Mouse (Mus musculus) small intestine, adult 2 months (tissue): ENCODE results near the gene Tmprss13. TPM values are rescaled to one million over a fixed set of nuclear protein-coding genes. Genes with fewer than 3 reads are reported as not detected.

Source experiments
- H3K27ac ChIP-seq: fragments of 200-500 bp; 2 replicates; pipeline ENCODE4 v1.5.1; 2012; ENCODE audit warnings: low read depth, low read length, control low read depth, inconsistent platforms; ENCODE audit not compliant: insufficient read depth
- H3K27me3 ChIP-seq: fragments of 200-500 bp; 2 replicates; pipeline ENCODE4 v1.6.1; 2012; ENCODE audit warnings: mild to moderate bottlenecking, moderate library complexity, low read length, inconsistent platforms; ENCODE audit not compliant: control insufficient read depth, insufficient read depth
- H3K36me3 ChIP-seq: fragments of 200-500 bp; 2 replicates; pipeline ENCODE4 v1.6.1; 2012; ENCODE audit warnings: mild to moderate bottlenecking, low read length, control low read depth, inconsistent platforms; ENCODE audit not compliant: control insufficient read depth, insufficient read depth
- H3K4me1 ChIP-seq: fragments of 200-500 bp; 2 replicates; pipeline ENCODE4 v1.6.1; 2012; ENCODE audit warnings: low read length, inconsistent platforms, mixed read lengths; ENCODE audit not compliant: control insufficient read depth, insufficient read depth, insufficient read length
- H3K4me3 ChIP-seq: fragments of 200-500 bp; 2 replicates; pipeline ENCODE4 v1.5.1; 2012; ENCODE audit warnings: low read depth, mild to moderate bottlenecking, control low read depth, inconsistent platforms, low read length, moderate library complexity
- CTCF ChIP-seq: fragments of 200-500 bp; IDR thresholded peaks from 2 replicates; pipeline ENCODE4 v1.5.1; 2012; ENCODE audit warnings: low read depth, mild to moderate bottlenecking, control low read depth, inconsistent platforms, low read length, moderate library complexity, mixed read lengths; ENCODE audit not compliant: insufficient replicate concordance, insufficient read length; ENCODE audit errors: extremely low read depth
- POLR2A ChIP-seq: fragments of 200-500 bp; IDR thresholded peaks from 2 replicates; pipeline ENCODE4 v1.6.1; 2012; ENCODE audit warnings: low read depth, mild to moderate bottlenecking, control low read depth, inconsistent platforms, low read length, moderate library complexity
- WGBS: fragments of 180-500 bp; shearing (Covaris S2); methylation state at CpG from one replicate; pipeline ENCODE4 v1.1.7; 2018; 5-methylcytosine and 5-hydroxymethylcytosine counted together
- polyA plus RNA-seq: library from polyadenylated mRNA; depleted of rRNA; stranded (reverse); fragments of >200 nt; gene quantifications from 2 replicates; pipeline ENCODE4 v1.2.3, GENCODE M21; 2012; rRNA removed

Tmprss13 gene
- polyA plus RNA-seq, 1 experiment: 0.04 TPM

DNA sequence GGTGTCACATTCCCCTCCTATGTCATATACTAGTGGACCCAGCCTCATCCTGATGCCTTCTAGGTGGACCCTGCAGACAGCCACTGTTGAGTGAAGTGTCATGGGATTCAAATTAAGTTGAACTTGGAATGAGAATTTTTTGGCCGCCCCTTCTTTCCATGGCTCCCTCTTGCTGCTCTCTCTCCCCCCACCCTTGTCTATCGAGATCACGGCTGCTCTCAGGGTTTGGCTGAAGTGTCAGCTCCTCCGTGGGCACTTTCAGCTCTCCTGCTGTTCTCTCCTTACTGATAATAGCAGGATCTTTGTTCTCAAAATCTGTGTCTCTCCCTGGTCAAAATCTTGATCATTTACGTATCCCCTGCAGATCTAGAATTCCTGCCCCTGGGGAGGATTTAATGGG is 63.9 kb downstream of the Tmprss13 start:
- Histone ChIP-seq H3K27ac (no peak overlapping the region), H3K27me3 (no peaks in the 10 kb centered on the region), H3K36me3 (no peaks in the 10 kb centered on the region), H3K4me1 (no peaks in the 10 kb centered on the region), H3K4me3 (no peak overlapping the region)
- TF ChIP-seq CTCF: no peak
- TF ChIP-seq POLR2A: no peak
- WGBS: 81% methylated on average over 5 of the region's 5 CpGs

DNA sequence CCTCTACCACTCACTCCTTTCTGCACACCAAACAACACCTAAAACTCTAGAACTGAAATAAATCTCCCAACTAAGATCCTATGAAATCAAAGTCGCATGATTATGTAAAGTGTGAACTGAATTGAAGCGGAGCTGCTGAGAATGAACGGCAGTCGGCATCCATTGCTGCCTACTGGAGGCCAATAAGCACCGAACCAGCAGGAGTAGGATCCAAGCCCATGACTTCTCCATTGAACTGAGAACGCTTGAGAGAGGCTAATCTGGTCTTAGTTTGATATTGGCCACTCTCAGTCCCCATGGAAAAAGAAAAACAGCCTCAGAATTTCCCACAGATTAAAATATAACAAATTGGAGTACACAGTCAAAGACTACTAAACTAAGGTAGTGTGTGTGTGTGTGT is 65.0 kb downstream of the Tmprss13 start:
- no peak for TF ChIP-seq POLR2A
- TF ChIP-seq CTCF: no peak
- Histone ChIP-seq H3K4me1 (no peaks in the 10 kb centered on the region), H3K27me3 (no peaks in the 10 kb centered on the region), H3K36me3 (no peaks in the 10 kb centered on the region), H3K4me3 (no peak overlapping the region), H3K27ac (no peak overlapping the region)
- 89% methylated on average over 6 of the region's 6 CpGs for WGBS

DNA sequence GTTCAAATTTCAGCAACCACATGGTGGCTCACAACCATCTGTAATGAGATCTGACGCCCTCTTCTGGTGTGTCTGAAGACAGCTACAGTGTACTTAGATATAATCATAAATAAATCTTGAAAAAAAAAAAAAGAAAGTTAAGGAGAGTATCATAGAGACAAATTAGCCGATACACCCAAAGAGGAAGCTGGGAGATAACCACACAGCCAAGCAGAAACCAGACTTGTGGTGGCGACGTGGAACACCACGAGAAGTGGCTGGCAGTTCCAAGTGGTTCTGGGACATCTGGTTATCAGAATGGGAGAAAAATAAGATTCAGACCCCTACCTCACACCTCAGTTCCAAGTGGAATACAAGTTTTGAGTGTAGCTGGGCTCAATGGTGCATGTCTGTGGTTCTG is 67.8 kb downstream of the Tmprss13 start:
- 74% methylated on average over 5 of the region's 5 CpGs for WGBS
- TF ChIP-seq POLR2A (no peak), CTCF (no peak)

DNA sequence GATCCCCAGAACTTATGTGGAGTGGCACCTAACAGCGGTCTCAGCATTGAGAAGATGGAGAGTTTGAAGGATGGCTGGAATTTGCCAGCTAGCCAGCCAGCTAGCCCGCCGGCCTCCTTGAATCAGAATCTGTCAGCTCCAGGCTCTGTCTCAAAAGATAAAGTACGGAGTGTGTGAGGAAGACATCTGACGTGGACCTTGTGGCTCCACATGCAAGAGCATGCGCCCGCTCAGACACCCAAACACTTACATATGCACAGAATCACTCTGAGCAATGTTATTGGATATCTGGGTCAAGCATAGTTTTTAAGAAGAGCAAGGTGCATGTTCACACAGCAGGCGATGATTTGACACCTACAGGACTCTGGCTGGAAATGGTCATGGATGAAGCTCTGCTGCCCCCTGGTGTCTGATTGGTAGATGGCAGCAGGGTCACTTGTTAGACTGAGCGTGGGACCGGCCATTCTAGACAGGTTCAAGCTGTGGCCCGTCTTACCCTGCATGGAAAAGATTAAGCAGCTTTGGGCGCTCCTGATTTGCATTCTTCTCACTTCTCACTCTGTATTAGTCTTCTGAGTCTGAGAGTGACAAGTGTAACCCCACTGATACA is 69.6 kb downstream of the Tmprss13 start:
- Histone ChIP-seq H3K27me3 (no peaks in the 10 kb centered on the region), H3K4me1 (no peaks in the 10 kb centered on the region), H3K36me3 (no peaks in the 10 kb centered on the region), H3K4me3 (no peak overlapping the region), H3K27ac (no peak overlapping the region)
- no peak for TF ChIP-seq POLR2A
- TF ChIP-seq CTCF: peak; percentile 88; the same call in 1 of the 2 replicates
- 39% methylated on average over 12 of the region's 12 CpGs for WGBS

More for the DNA sequence above, 67.8 kb downstream of the Tmprss13 start:
- H3K4me1 ChIP-seq: no peaks in the 10 kb centered on the region
- no peak overlapping the region for H3K27ac ChIP-seq
- H3K27me3 ChIP-seq: no peaks in the 10 kb centered on the region
- no peaks in the 10 kb centered on the region for H3K36me3 ChIP-seq
- H3K4me3 ChIP-seq: no peak overlapping the region

DNA sequence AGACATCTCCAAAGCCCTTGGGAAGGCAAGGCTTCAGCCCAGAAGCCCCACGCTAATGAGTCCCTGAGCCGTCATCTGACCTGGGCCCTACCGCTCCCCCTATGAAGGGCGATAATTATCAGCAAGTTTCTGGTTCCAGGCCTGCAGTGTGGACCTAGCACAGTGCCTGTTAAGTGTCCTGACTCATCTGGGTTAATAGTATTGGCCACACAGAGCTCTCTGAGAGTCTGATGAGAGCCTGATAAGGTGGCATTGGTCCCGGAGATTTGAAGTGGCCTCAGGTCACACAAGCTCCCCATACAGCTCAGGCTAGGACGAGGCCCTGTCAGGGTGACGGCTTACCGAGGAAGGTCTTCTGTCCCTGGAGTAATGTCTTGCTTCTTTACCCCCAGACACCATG is 70.7 kb downstream of the Tmprss13 start:
- WGBS: 80% methylated on average over 8 of the region's 8 CpGs
- no peak for TF ChIP-seq CTCF
- TF ChIP-seq POLR2A: no peak

DNA sequence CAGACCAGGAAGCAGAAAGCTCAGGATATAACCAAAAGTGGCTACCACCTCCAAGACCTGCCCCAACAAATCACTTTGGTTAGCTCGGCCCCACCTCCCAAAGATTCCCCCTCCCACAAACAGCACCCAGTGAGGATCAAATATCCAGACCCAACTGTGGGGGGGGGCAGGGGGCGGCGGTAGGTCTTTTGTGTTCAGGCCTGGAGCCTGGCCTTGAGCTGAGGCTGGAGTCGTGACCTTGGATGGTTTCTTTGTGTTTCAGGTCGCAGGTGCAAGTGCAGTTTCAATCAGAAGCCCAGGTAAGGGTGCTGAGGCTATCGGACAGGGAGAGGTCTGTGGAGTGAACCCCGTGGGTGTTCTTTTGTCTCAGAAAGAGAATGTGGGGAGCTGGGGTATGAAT is 72.4 kb downstream of the Tmprss13 start:
- no peaks in the 10 kb centered on the region for H3K4me1 ChIP-seq
- no peak for TF ChIP-seq POLR2A
- no peak for TF ChIP-seq CTCF

More for the DNA sequence above, 70.7 kb downstream of the Tmprss13 start:
- Histone ChIP-seq H3K36me3 (no peaks in the 10 kb centered on the region), H3K27me3 (no peaks in the 10 kb centered on the region), H3K4me3 (no peak overlapping the region), H3K4me1 (no peaks in the 10 kb centered on the region), H3K27ac (no peak overlapping the region)

DNA sequence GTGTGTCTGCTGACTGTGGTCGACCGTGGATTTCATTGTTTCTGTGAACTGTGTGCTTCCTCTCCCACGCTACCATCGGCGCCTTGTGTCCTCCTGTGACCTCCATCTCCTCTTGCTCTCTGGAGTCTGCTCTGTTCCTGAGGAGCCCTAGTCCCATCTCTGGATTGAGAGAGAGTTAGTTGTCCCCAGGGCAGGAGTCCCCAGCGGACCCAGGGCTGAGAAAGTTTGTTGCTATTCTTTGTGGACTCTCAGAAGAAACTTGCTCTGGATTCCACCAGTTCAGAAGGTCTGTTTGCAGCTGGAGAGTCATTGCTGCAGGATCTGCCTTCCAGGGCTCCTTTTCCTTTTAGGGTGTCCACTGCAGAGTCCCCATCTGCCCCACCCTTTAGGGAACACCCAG is 76.3 kb downstream of the Tmprss13 start:
- Histone ChIP-seq H3K27ac (peak overlapping the region; percentile 46), H3K36me3 (no peaks in the 10 kb centered on the region), H3K27me3 (no peaks in the 10 kb centered on the region), H3K4me3 (no peak overlapping the region), H3K4me1 (no peaks in the 10 kb centered on the region)
- TF ChIP-seq CTCF (no peak), POLR2A (no peak)
- 71% methylated on average over 6 of the region's 6 CpGs for WGBS

More for the DNA sequence above, 72.4 kb downstream of the Tmprss13 start:
- Histone ChIP-seq H3K27ac (no peak overlapping the region), H3K4me3 (no peak overlapping the region), H3K36me3 (no peaks in the 10 kb centered on the region), H3K27me3 (no peaks in the 10 kb centered on the region)
- whole genome bisulfite sequencing: 57% methylated on average over 7 of the region's 7 CpGs

DNA sequence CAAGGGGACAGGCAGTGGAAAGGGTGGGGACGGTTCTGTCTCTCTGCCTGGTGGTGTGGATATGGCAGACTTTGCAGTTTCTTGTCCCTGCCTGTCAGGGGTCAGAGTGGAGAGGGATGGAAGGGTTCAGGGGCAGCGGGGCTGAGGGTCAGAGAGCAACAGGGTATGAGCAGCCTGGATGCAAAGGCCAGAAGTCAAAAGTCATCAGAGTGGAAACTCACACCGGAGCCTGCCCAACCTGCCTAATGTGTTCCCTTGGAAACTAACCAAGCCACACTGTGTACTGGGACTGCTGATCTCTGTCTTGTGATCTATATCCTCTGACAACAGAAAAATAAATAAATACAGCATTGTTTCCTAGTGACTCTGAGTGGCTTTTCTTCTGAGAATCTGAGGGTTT is 76.9 kb downstream of the Tmprss13 start:
- 36% methylated on average over 3 of the region's 3 CpGs for WGBS
- no peaks in the 10 kb centered on the region for H3K36me3 ChIP-seq
- H3K27ac ChIP-seq: peak overlapping the region; percentile 46

More for the DNA sequence above, 76.9 kb downstream of the Tmprss13 start:
- H3K4me3 ChIP-seq: no peak overlapping the region
- H3K4me1 ChIP-seq: no peaks in the 10 kb centered on the region
- TF ChIP-seq CTCF: no peak
- H3K27me3 ChIP-seq: no peaks in the 10 kb centered on the region

Other genes with a start within 250 kb of the Tmprss13 start
- gene Jaml, start 239.9 kb upstream of the Tmprss13 start, polyA plus RNA-seq: 2.5 and 3.9 TPM in 2 replicates
- gene Scn2b, start 201.3 kb upstream of the Tmprss13 start, polyA plus RNA-seq: 0.27 and 0.98 TPM in 2 replicates
- gene Scn4b, start 180.7 kb upstream of the Tmprss13 start, polyA plus RNA-seq: 0.06 and 0.09 TPM in 2 replicates
- 0.10 TPM in 1 of 2 replicates, not detected in the other for gene BC049352, start 137.1 kb upstream of the Tmprss13 start, polyA plus RNA-seq
- 65.3 and 108 TPM in 2 replicates for gene Tmprss4, start 115.0 kb upstream of the Tmprss13 start, polyA plus RNA-seq
- gene Il10ra, start 50.0 kb upstream of the Tmprss13 start, polyA plus RNA-seq: 2.9 and 3.3 TPM in 2 replicates
- 18.9 and 20.6 TPM in 2 replicates for gene Fxyd6, start 51.1 kb downstream of the Tmprss13 start, polyA plus RNA-seq
- 2.3 and 4.6 TPM in 2 replicates for gene Fxyd2, start 80.6 kb downstream of the Tmprss13 start, polyA plus RNA-seq
- 0.48 and 0.62 TPM in 2 replicates for gene Dscaml1, start 107.5 kb downstream of the Tmprss13 start, polyA plus RNA-seq